Mouse (Mus musculus) stomach, embryonic 16.5 days (tissue): ENCODE results near the gene Rer1. TPM values are rescaled to one million over a fixed set of nuclear protein-coding genes. Genes with fewer than 3 reads are reported as not detected.
A peak's percentile ranks its signal among the peaks of the same experiment; 100 is the strongest.

Experiments used
- ATAC-seq: fragments of 200-750 bp; cut with Nextera tagmentation; 2 replicates; pipeline ENCODE4 v1.8.0; 2017; ENCODE audit warnings: moderate number of reproducible peaks, moderate TSS enrichment; ENCODE audit not compliant: insufficient read depth, low FRiP score
- H3K27ac ChIP-seq: fragments of 300-500 bp; sonication (generic); 2 replicates; pipeline ENCODE4 v1.5.1; 2014; ENCODE audit warnings: low read length
- H3K27me3 ChIP-seq: fragments of 300-500 bp; sonication (generic); 2 replicates; pipeline ENCODE4 v1.6.1; 2014; ENCODE audit warnings: low read length, control low read depth, mixed read lengths; ENCODE audit not compliant: control insufficient read depth, insufficient read depth
- H3K36me3 ChIP-seq: fragments of 300-500 bp; sonication (generic); 2 replicates; pipeline ENCODE4 v1.6.1; 2014; ENCODE audit warnings: low read length; ENCODE audit not compliant: control insufficient read depth, insufficient read depth
- H3K4me1 ChIP-seq: fragments of 300-500 bp; sonication (generic); 2 replicates; pipeline ENCODE4 v1.6.1; 2014; ENCODE audit warnings: low read length, control low read depth, mixed read lengths; ENCODE audit not compliant: control insufficient read depth, insufficient read depth
- H3K4me2 ChIP-seq: fragments of 300-500 bp; sonication (generic); 2 replicates; pipeline ENCODE4 v1.6.1; 2014; ENCODE audit warnings: low read depth, low read length, mixed read lengths
- H3K4me3 ChIP-seq: fragments of 300-500 bp; sonication (generic); replicated peaks from 2 replicates; pipeline ENCODE4 v1.5.1; 2014; ENCODE audit warnings: mild to moderate bottlenecking, low read length
- H3K9ac ChIP-seq: fragments of 300-500 bp; sonication (generic); 2 replicates; pipeline ENCODE4 v1.6.1; 2014; ENCODE audit warnings: low read length
- H3K9me3 ChIP-seq: fragments of 300-500 bp; sonication (generic); replicated peaks from 2 replicates; pipeline ENCODE4 v1.6.1; 2016; ENCODE audit warnings: low read length, control low read depth; ENCODE audit not compliant: control insufficient read depth
- WGBS: fragments of 180-500 bp; shearing (Covaris S2); extraction: QIAGEN DNeasy Blood & Tissue Kit; methylation state at CpG from one replicate; pipeline ENCODE4 v1.1.7; 2014; 5-methylcytosine and 5-hydroxymethylcytosine counted together
- polyA plus RNA-seq: library from polyadenylated mRNA; unstranded; fragments of >200 nt; fragmentation: Nextera tagmentation; extraction: Ambion mirVana; gene quantifications from 2 replicates; pipeline ENCODE4 v1.2.1, GENCODE M21; 2015

Gene Rer1
- polyA plus RNA-seq, 1 experiment from 2014 or later = 183 TPM

DNA sequence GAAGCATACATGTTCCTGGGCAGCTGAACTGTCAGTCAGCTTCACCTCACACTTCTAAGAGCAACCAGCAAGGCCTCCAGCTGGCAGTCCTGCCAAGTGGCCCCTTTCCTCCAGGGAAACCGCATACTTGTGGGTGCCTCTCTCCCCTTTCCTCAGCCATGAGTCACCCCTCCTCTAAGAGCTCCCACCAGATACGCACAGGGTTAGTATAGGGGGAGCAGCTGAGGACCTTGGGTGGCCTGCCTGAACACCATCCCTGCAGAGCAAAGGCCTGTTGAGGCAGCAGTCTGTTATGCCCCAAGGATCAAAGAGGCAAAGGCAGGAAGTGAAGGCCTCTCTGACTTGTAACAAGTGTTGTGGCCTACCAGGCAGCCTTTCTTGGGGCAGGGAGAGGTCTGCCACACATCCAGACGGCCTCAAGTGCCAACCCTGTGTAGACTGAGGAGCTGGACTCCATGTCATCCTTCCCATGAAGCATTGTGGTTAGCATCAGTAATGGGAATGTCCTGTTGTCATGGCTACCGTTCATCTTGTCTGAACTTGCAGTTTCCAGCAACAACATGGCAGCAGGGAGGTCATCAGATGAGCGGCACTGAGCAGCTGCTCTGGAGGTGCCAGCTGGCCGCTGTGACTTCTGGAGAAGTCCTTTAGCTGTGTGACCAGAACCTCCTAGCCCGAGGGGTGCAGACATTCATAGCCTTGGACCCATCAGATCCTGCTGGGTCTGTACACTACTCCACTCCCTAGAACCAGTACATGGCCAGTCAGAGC is 40.6 kb upstream of the Rer1 start:
- H3K27ac ChIP-seq = no peak overlapping the region
- no peak overlapping the region for H3K4me2 ChIP-seq
- ATAC-seq = no peak
- WGBS = 73% methylated on average over 7 of the region's 7 CpGs
- peak overlapping the region; percentile 10; the same call in 1 of the 2 replicates for H3K9ac ChIP-seq
- H3K27me3 ChIP-seq = no peaks in the 10 kb centered on the region
- H3K4me1 ChIP-seq = peaks cover 31% of the 10 kb centered on the region
- no peaks in the 10 kb centered on the region for H3K36me3 ChIP-seq
- no peaks in the 10 kb centered on the region for H3K9me3 ChIP-seq
- H3K4me3 ChIP-seq = no peak overlapping the region

DNA sequence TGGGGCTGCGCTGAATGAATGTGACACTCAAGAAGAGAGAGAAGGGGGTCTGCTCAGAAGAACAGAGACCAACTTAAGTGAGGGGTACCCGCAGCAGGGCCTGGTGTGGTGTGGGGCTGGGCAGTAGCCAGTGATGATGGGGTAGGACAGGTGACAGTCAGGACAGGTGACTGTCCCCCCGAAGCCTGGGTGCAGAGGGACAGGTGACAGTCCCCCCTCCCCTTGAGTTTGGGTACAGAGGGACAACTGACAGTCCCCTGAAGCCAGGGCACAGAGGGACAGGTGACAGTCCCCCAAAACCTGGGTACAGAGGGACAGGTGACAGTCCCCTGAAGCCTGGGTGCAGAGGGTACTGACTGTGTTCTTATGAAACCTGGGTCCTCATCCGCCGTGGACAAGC is 40.0 kb upstream of the Rer1 start:
- 83% methylated on average over 5 of the region's 5 CpGs for WGBS
- H3K9ac ChIP-seq = no peak overlapping the region

DNA sequence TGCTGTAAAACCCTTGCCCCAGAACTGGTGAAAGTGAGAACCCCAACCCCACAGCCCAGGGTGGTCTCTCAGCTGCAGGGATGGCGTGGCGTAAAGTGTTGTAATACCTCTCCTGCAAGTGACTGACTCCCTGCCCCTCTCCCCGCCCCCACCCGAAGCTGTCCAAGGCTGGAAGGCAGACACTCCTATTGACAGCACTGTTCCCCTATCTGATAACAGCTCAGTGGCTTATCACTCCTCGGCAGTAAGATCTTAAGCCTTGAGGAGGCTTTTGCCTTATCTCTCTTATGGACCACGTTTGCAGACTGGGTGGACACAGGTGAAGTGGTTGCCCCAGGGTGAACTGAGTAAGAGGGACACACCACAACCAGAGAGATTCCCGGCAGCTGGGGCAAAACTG is 39.1 kb upstream of the Rer1 start:
- Histone ChIP-seq H3K4me2 (no peak overlapping the region), H3K4me3 (no peak overlapping the region), H3K4me1 (peaks cover 36% of the 10 kb centered on the region), H3K9ac (0 out of 2 replicates have a peak overlapping the region, but pooled peaks have one; percentile 26), H3K9me3 (no peaks in the 10 kb centered on the region), H3K27ac (no peak overlapping the region), H3K36me3 (no peaks in the 10 kb centered on the region), H3K27me3 (no peaks in the 10 kb centered on the region)
- no peak for ATAC-seq
- 41% methylated on average over 7 of the region's 7 CpGs for WGBS

More for the DNA sequence above, 40.0 kb upstream of the Rer1 start:
- H3K9me3 ChIP-seq = no peaks in the 10 kb centered on the region
- H3K4me2 ChIP-seq = no peak overlapping the region
- no peak for ATAC-seq
- H3K27me3 ChIP-seq = no peaks in the 10 kb centered on the region
- no peak overlapping the region for H3K4me3 ChIP-seq
- H3K36me3 ChIP-seq = no peaks in the 10 kb centered on the region
- no peak overlapping the region for H3K27ac ChIP-seq
- H3K4me1 ChIP-seq = peaks cover 34% of the 10 kb centered on the region

DNA sequence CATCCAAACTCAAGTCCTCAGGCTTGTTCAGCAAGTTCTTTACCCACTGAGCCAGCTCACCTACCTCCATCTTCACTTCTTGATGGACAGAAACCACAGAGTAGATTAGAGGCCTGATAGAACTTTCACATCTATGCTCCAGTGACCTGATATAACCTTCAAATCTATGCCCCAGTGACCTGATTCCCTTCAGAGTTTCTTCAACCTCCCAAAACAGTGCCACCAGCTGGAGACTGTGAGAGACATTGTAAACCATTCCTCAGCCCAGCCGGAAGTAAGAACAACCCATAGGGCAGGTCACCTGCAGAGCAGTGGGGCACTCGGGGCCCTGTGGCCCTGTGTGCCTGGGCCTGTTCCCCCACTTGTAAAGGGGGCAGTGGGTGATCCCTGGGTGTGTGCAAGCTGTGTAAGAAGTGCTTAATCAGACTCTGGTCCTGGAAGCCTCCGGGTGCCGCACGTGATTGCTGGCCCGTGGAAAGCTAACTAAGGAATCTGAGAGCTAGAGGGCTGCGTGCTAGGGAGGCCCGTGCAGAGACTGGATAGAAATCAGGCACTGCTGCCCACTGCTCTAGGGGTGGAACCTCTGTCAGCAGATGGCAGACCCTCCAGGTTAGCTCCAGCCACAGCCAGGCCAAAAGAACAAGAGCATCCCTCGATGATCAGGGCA is 37.8 kb upstream of the Rer1 start:
- H3K36me3 ChIP-seq = no peaks in the 10 kb centered on the region
- H3K4me1 ChIP-seq = peaks cover 33% of the 10 kb centered on the region
- no peak for ATAC-seq
- no peaks in the 10 kb centered on the region for H3K9me3 ChIP-seq
- no peaks in the 10 kb centered on the region for H3K27me3 ChIP-seq
- H3K4me3 ChIP-seq = no peak overlapping the region
- no peak overlapping the region for H3K27ac ChIP-seq
- 70% methylated on average over 9 of the region's 9 CpGs for WGBS
- no peak overlapping the region for H3K9ac ChIP-seq
- H3K4me2 ChIP-seq = no peak overlapping the region

DNA sequence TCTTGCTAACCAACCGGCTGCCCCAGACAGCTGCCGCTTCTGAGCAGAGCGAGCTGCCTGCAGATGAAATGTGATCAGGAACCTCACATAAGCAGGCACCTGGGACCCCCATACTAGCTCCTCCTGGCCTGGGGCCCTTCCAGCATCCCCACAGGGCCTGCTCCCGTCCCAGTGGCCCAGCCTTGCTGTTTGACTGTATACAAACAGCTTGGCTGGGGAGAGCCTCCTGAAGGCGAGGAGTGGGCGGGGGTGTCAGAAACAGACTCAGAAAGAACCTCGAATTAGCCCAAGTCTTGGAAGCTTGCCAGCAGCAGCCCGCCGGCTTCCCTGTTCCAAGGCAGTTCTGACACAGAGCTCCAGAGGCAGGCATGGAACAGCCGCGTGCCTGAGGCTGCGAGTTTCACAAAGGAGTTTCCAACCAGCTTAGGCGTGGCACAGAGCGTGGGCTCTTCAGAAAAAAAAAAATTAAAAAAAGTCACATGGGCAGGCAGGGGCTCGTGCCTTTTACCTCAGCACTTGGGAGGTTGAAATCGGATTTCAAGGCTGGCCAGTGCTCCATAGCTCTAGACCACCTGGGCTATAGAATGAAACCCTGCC is 36.4 kb upstream of the Rer1 start:
- Histone ChIP-seq H3K27me3 (no peaks in the 10 kb centered on the region), H3K4me3 (no peak overlapping the region), H3K4me2 (peak overlapping the region; percentile 16; the same call in 1 of the 2 replicates), H3K27ac (peak overlapping the region; percentile 97), H3K4me1 (peaks cover 33% of the 10 kb centered on the region), H3K36me3 (no peaks in the 10 kb centered on the region), H3K9ac (peak overlapping the region; percentile 64), H3K9me3 (no peaks in the 10 kb centered on the region)
- WGBS = 9% methylated on average over 16 of the region's 16 CpGs
- peak; percentile 73 for ATAC-seq

DNA sequence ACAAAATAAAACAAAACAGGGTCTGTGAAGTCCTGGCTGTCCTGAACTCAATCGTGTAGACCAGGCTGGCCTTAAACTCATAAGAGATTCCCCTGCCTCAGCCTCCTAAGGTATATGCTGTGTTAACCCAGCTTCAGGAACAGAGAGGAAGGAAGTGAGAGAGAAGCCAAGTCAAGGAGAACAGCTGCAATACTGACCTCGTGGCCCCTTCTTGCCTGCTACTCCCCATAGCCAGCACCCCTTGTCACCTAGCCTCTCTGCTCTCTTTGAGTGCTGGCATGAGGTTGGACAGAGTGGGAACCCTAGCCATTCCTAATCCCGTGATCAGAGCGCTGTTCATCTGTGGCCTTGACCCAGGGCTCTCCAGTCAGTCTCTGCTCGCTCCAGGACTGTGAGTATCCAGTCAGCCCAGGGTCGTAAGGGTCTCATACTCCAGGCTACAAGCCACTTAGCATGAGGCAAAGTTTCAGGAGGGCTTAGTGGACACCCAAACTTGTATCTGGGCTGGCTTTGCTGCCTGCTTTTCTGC is 35.8 kb upstream of the Rer1 start:
- Histone ChIP-seq H3K4me1 (peaks cover 33% of the 10 kb centered on the region), H3K36me3 (no peaks in the 10 kb centered on the region), H3K27me3 (no peaks in the 10 kb centered on the region), H3K4me2 (no peak overlapping the region), H3K9ac (peak overlapping the region; percentile 64), H3K4me3 (no peak overlapping the region), H3K9me3 (no peaks in the 10 kb centered on the region), H3K27ac (peak overlapping the region; percentile 97)
- ATAC-seq = no peak
- 65% methylated on average over 6 of the region's 6 CpGs for WGBS

DNA sequence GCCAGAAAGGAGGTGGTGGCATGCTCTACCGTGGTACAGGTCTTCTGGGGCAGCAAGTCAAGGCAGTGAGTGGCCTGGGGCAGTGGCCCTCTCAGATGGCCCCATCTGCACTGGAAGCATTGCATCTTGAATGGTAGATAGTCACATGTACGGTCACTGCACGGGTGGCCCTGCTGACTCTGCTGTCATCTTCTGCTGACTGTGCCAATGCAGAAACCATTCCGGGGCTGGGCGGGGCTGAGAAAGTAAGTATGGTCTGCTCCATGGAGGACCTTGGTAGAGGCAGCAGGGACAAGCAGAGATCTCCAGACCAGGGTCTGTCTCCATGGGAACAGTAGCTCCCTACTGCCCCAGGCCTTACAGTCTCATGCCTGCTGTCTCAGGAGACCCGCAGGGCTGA is 35.0 kb upstream of the Rer1 start:
- no peaks in the 10 kb centered on the region for H3K36me3 ChIP-seq
- no peaks in the 10 kb centered on the region for H3K9me3 ChIP-seq
- H3K27ac ChIP-seq = peak overlapping the region; percentile 97
- H3K27me3 ChIP-seq = no peaks in the 10 kb centered on the region
- no peak overlapping the region for H3K4me3 ChIP-seq
- H3K9ac ChIP-seq = peak overlapping the region; percentile 6; the same call in 1 of the 2 replicates
- peaks cover 34% of the 10 kb centered on the region for H3K4me1 ChIP-seq
- ATAC-seq = peak; percentile 11; the same call in 1 of the 2 replicates
- WGBS = 76% methylated on average over 6 of the region's 6 CpGs
- no peak overlapping the region for H3K4me2 ChIP-seq

DNA sequence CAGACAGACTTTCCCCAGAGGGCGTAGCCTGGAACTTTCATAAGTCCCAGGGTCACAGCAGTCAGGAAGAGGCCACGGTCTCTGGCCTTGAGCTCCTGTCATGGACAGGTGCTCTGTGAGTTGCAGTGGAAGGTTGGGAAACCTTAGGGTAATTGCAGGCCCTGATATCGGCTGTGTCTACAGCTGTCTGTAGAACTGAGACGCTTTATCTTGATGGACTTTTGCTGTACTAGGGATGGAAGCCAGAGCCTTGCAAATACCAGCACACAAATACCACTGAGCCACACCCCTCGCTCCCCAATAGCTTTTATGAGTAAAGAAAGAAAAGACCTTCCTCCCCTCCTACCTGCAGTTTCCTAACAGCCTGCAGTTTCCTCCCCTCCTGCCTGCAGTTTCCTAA is 34.4 kb upstream of the Rer1 start:
- WGBS = 39% methylated on average over 5 of the region's 5 CpGs
- ATAC-seq = peak; percentile 76
- H3K4me3 ChIP-seq = no peak overlapping the region
- no peaks in the 10 kb centered on the region for H3K9me3 ChIP-seq
- peak overlapping the region; percentile 97 for H3K27ac ChIP-seq
- no peak overlapping the region for H3K4me2 ChIP-seq
- H3K27me3 ChIP-seq = no peaks in the 10 kb centered on the region
- no peak overlapping the region for H3K9ac ChIP-seq
- no peaks in the 10 kb centered on the region for H3K36me3 ChIP-seq
- peaks cover 36% of the 10 kb centered on the region for H3K4me1 ChIP-seq

DNA sequence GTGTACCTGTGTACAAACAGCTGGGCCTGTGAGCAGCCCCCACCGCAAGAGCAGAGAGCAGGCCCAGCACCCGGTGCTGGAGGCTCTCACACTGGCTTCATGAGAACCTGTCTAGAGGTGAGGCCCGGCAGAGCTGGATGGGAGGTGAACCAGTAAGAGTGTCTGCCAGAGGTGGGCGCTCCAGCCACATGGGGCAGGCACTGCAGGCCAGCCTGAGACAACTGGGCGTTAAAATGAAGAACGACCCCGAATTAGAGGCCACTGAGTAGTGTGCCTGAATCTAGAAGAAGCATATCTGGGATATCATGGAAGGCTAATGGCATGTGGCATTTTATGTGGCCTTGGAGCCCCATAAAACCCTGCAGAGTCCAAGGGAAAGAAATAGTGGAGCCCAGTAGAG is 33.9 kb upstream of the Rer1 start:
- no peak for ATAC-seq
- 75% methylated on average over 7 of the region's 7 CpGs for WGBS

More for the DNA sequence above, 33.9 kb upstream of the Rer1 start:
- H3K36me3 ChIP-seq = no peaks in the 10 kb centered on the region
- no peaks in the 10 kb centered on the region for H3K9me3 ChIP-seq
- peak overlapping the region; percentile 97 for H3K27ac ChIP-seq
- no peak overlapping the region for H3K4me3 ChIP-seq
- H3K27me3 ChIP-seq = no peaks in the 10 kb centered on the region
- no peak overlapping the region for H3K4me2 ChIP-seq
- H3K9ac ChIP-seq = 0 out of 2 replicates have a peak overlapping the region, but pooled peaks have one; percentile 26
- peaks cover 36% of the 10 kb centered on the region for H3K4me1 ChIP-seq
